Mouse (Mus musculus): ENCODE measurements around the gene Panx1. TPM values are rescaled to one million over a fixed set of nuclear protein-coding genes. Genes with fewer than 3 reads are reported as not detected.

The Panx1 gene
- polyA plus RNA-seq, 1 experiment = 52.9 TPM

DNA sequence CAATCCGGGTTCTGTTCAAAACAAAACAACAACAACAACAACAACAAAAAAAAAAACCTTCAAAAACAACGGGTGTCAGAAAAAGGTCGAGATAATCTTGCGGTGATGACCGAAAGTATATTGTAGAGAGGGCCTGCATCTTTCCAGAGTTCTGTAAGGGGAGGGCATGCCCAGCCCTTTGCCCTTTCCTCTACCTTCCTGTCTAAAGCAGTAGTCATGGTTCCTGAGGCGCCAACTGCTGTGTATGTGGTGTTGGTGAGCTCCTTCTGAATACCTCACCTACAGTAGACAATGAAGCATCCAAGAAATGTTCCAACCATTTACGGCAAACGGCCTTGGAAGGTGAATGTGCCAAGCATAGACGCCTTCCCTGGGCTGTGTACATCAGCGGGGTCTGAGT lies 462 bp upstream of the Panx1 start:
- Histone ChIP-seq H3K27me3 (ENCODE audit: control insufficient read depth, insufficient read depth, low read length) (no peaks in the 10 kb centered on the region), H3K4me3 (ENCODE audit: extremely low read depth, insufficient read depth, insufficient read length) (peak overlapping the region; percentile 79), H3K27ac (ENCODE audit: insufficient read depth, low read length) (peak overlapping the region; percentile 89), H3K36me3 (ENCODE audit: control insufficient read depth, insufficient read depth, low read length) (no peaks in the 10 kb centered on the region), H3K4me1 (ENCODE audit: control insufficient read depth, insufficient read depth, insufficient read length) (peaks cover 7% of the 10 kb centered on the region; the same call in 1 of the 2 replicates)
- 43% methylated on average over 10 of the region's 10 CpGs for WGBS
- DNase-seq (ENCODE audit: low read depth in 1 of 2, low spot score in 2 of 2) = no peak
- TF ChIP-seq CTCF (IDR thresholded peaks at IDR 0.05; ENCODE audit: extremely low read depth, insufficient read depth, insufficient read length, insufficient replicate concordance) (no peak), POLR2A (IDR thresholded peaks at IDR 0.05; ENCODE audit: low read depth, low read length) (no peak)

- WGBS = under 1% methylated on average over 28 of the region's 28 CpGs
- peak overlapping the region; percentile 89 for H3K27ac ChIP-seq (ENCODE audit: insufficient read depth, low read length)
- H3K4me1 ChIP-seq (ENCODE audit: control insufficient read depth, insufficient read depth, insufficient read length) = peaks cover 7% of the 10 kb centered on the region; the same call in 1 of the 2 replicates
- peak overlapping the region; percentile 79 for H3K4me3 ChIP-seq (ENCODE audit: extremely low read depth, insufficient read depth, insufficient read length)
- H3K27me3 ChIP-seq (ENCODE audit: control insufficient read depth, insufficient read depth, low read length) = no peaks in the 10 kb centered on the region
- DNase-seq (ENCODE audit: low read depth in 1 of 2, low spot score in 2 of 2) = no peak
- TF ChIP-seq CTCF (IDR thresholded peaks at IDR 0.05; ENCODE audit: extremely low read depth, insufficient read depth, insufficient read length, insufficient replicate concordance) = no peak
- no peak for TF ChIP-seq POLR2A (IDR thresholded peaks at IDR 0.05; ENCODE audit: low read depth, low read length)
- no peaks in the 10 kb centered on the region for H3K36me3 ChIP-seq (ENCODE audit: control insufficient read depth, insufficient read depth, low read length)
Measured at GRCm38 (mm10) chr9:15044391-15045083, 741 bp downstream of the Panx1 start.

GRCm38 (mm10) chr9:15041556-15041955 lies 3.7 kb downstream of the Panx1 start:
- TF ChIP-seq CTCF (IDR thresholded peaks at IDR 0.05; ENCODE audit: extremely low read depth, insufficient read depth, insufficient read length, insufficient replicate concordance) (no peak), POLR2A (IDR thresholded peaks at IDR 0.05; ENCODE audit: low read depth, low read length) (no peak)
- DNase-seq (ENCODE audit: low read depth in 1 of 2, low spot score in 2 of 2) = no peak
- Histone ChIP-seq H3K27ac (ENCODE audit: insufficient read depth, low read length) (no peak overlapping the region), H3K27me3 (ENCODE audit: control insufficient read depth, insufficient read depth, low read length) (no peaks in the 10 kb centered on the region), H3K4me3 (ENCODE audit: extremely low read depth, insufficient read depth, insufficient read length) (no peak overlapping the region), H3K36me3 (ENCODE audit: control insufficient read depth, insufficient read depth, low read length) (no peaks in the 10 kb centered on the region), H3K4me1 (ENCODE audit: control insufficient read depth, insufficient read depth, insufficient read length) (peaks cover 7% of the 10 kb centered on the region; the same call in 1 of the 2 replicates)
- 90% methylated on average over 11 of the region's 11 CpGs for WGBS

DNA sequence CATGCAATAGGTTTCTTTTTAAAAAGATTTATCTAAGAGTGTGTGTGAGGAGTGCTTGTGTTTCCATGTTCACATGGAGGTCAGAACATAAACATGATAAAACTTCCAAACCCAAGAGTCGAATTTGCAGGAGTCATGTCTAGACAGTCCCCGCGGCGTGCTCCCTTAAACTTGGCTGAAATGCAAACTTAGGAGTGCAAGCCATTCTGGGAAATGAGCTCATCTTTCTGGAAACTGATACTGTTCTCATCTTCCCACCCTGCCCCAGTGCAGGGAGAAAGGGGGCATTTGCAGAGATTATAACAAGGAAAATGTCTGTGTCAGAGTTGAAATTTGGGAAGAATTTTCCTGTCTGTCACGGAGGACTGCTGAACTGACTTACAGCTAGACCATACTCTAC lies 5.4 kb downstream of the Panx1 start:
- peaks cover 2% of the 10 kb centered on the region; the same call in 1 of the 2 replicates for H3K4me1 ChIP-seq (ENCODE audit: control insufficient read depth, insufficient read depth, insufficient read length)
- no peak overlapping the region for H3K4me3 ChIP-seq (ENCODE audit: extremely low read depth, insufficient read depth, insufficient read length)
- WGBS = 88% methylated on average over 5 of the region's 5 CpGs
- H3K36me3 ChIP-seq (ENCODE audit: control insufficient read depth, insufficient read depth, low read length) = no peaks in the 10 kb centered on the region
- H3K27me3 ChIP-seq (ENCODE audit: control insufficient read depth, insufficient read depth, low read length) = no peaks in the 10 kb centered on the region
- H3K27ac ChIP-seq (ENCODE audit: insufficient read depth, low read length) = no peak overlapping the region
- no peak for TF ChIP-seq CTCF (IDR thresholded peaks at IDR 0.05; ENCODE audit: extremely low read depth, insufficient read depth, insufficient read length, insufficient replicate concordance)
- TF ChIP-seq POLR2A (IDR thresholded peaks at IDR 0.05; ENCODE audit: low read depth, low read length) = no peak
- no peak for DNase-seq (ENCODE audit: low read depth in 1 of 2, low spot score in 2 of 2)

DNA sequence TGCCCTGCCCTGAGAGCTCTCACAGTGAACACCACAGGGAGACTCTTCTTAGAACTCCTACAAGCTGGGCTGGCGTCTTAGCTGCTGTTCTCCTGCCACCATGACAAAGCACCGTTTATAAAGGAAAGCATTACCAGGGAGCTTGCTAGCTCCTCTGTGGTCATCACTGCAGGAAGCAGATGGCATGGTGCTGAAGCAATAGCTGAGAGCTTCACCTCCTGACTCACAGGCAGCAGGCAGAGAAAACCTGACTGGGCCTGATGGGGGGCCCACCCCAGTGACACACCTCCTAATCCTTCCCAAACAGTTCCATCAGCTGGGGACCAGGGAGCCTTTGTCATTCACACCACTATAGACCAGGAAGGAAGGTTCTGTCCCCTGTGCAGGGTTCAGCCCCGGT lies 7.6 kb downstream of the Panx1 start:
- peaks cover 3% of the 10 kb centered on the region; the same call in 1 of the 2 replicates for H3K36me3 ChIP-seq (ENCODE audit: control insufficient read depth, insufficient read depth, low read length)
- H3K4me1 ChIP-seq (ENCODE audit: control insufficient read depth, insufficient read depth, insufficient read length) = no peaks in the 10 kb centered on the region; the same call in 1 of the 2 replicates

DNA sequence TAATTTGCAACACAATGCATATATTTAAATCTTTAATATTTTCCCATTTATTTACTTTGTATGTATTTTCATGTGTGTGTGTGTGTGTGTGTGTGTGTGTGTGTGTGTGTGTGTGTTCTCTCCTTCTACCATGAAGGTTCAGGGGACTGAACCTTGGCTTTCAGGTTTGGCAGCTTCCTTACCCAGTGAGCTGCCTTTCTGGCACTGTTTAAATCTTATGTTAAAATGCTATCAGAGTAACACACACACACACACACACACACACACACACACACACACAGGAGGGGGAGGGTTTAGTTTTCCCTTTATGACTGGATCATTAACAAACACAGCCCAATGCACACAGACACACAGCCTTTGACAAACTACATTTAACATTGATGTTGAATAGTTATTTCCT lies 8.0 kb downstream of the Panx1 start:
- no peak overlapping the region for H3K4me3 ChIP-seq (ENCODE audit: extremely low read depth, insufficient read depth, insufficient read length)
- no peaks in the 10 kb centered on the region for H3K27me3 ChIP-seq (ENCODE audit: control insufficient read depth, insufficient read depth, low read length)
- no peak for DNase-seq (ENCODE audit: low read depth in 1 of 2, low spot score in 2 of 2)
- H3K36me3 ChIP-seq (ENCODE audit: control insufficient read depth, insufficient read depth, low read length) = peaks cover 3% of the 10 kb centered on the region; the same call in 1 of the 2 replicates
- H3K4me1 ChIP-seq (ENCODE audit: control insufficient read depth, insufficient read depth, insufficient read length) = no peaks in the 10 kb centered on the region; the same call in 1 of the 2 replicates
- TF ChIP-seq CTCF (IDR thresholded peaks at IDR 0.05; ENCODE audit: extremely low read depth, insufficient read depth, insufficient read length, insufficient replicate concordance) (no peak), POLR2A (IDR thresholded peaks at IDR 0.05; ENCODE audit: low read depth, low read length) (no peak)
- H3K27ac ChIP-seq (ENCODE audit: insufficient read depth, low read length) = no peak overlapping the region

More for the DNA sequence above, 7.6 kb downstream of the Panx1 start:
- Histone ChIP-seq H3K27ac (ENCODE audit: insufficient read depth, low read length) (no peak overlapping the region), H3K27me3 (ENCODE audit: control insufficient read depth, insufficient read depth, low read length) (no peaks in the 10 kb centered on the region), H3K4me3 (ENCODE audit: extremely low read depth, insufficient read depth, insufficient read length) (no peak overlapping the region)
- TF ChIP-seq CTCF (IDR thresholded peaks at IDR 0.05; ENCODE audit: extremely low read depth, insufficient read depth, insufficient read length, insufficient replicate concordance) (no peak), POLR2A (IDR thresholded peaks at IDR 0.05; ENCODE audit: low read depth, low read length) (no peak)
- WGBS = 60% methylated on average over 3 of the region's 3 CpGs
- no peak for DNase-seq (ENCODE audit: low read depth in 1 of 2, low spot score in 2 of 2)

DNA sequence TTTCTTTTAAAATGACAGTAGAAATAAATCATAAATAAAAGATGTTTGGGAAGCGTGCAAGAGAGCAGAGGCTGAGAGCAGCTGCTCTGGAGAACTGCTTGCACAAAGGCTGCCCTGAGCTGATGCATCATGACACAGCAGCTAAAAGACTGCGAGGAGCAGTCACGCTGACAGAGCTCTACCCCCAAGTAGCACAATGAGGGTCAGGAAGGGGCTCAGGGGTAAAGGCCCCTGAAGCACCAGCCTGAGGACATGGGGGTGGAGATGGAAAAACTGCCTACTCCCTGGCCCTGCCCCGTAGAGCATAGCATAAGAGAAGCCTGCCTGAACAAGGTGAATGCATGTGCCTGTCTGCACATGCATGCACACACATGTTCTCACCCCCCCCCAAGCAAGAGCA lies 8.5 kb downstream of the Panx1 start:
- DNase-seq (ENCODE audit: low read depth in 1 of 2, low spot score in 2 of 2) = no peak
- H3K27ac ChIP-seq (ENCODE audit: insufficient read depth, low read length) = no peak overlapping the region
- H3K4me1 ChIP-seq (ENCODE audit: control insufficient read depth, insufficient read depth, insufficient read length) = no peaks in the 10 kb centered on the region; the same call in 1 of the 2 replicates
- TF ChIP-seq POLR2A (IDR thresholded peaks at IDR 0.05; ENCODE audit: low read depth, low read length) (no peak), CTCF (IDR thresholded peaks at IDR 0.05; ENCODE audit: extremely low read depth, insufficient read depth, insufficient read length, insufficient replicate concordance) (no peak)
- H3K4me3 ChIP-seq (ENCODE audit: extremely low read depth, insufficient read depth, insufficient read length) = no peak overlapping the region
- H3K36me3 ChIP-seq (ENCODE audit: control insufficient read depth, insufficient read depth, low read length) = peaks cover 3% of the 10 kb centered on the region; the same call in 1 of the 2 replicates
- no peaks in the 10 kb centered on the region for H3K27me3 ChIP-seq (ENCODE audit: control insufficient read depth, insufficient read depth, low read length)
- 59% methylated on average over 4 of the region's 4 CpGs for WGBS
